Mouse (Mus musculus): ENCODE data around the gene Rab36. TPM values are rescaled to one million over a fixed set of nuclear protein-coding genes. Genes with fewer than 3 reads are reported as not detected.

The Rab36 gene
- polyA plus RNA-seq, 1 experiment from 2014 or later: 14.4 TPM

DNA sequence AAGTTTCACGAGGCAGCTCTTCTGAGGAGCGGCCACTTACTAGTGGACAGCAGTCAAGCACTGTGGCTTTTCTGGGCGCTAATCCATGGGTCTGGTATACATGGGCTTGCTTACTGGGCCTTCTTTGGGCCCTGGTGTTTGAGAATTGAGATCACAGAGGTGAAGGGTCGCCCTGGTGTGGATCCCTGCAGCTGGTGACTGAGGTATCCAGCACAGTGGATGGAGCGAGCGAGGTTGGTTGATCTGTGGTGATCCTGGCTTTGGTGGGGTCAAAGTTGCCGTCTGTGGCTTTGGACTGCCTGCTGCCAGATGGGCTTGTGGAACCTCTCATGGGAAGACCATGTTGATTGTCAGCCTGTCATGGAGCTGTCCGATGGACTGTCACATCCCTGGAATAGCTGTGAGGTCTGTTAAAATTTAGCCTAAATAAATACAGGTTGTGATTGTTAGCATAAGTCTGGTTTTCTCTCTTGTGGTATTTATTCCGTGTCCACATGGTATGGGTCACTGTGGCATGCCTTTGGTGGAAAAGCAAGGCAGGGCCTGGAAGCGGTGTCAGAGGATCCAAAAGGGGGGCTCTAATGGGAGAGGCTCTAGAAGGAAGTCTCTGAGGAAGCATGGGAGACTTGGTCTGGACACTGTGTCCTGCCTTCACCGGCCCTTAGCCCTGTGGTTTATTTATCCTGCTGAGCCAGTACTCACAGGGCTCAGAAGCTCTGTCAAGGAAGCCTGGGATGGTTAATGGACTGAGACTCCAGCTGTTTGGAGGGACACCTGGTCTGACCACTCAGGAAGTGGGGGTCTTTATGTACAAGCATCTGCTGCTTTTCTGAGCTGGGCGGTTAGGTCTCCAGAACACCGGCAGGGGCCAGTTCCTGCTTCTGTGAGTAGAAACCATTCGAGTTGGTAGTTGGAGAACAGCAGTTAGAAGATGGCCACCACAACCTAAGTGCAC, 41.6 kb downstream of the Rab36 start:
- H3K9ac ChIP-seq: no peak overlapping the region
- no peak overlapping the region for H3K4me3 ChIP-seq
- no peak overlapping the region for H3K27ac ChIP-seq
- no peaks in the 10 kb centered on the region for H3K9me3 ChIP-seq
- no peak for ATAC-seq (ENCODE audit: low FRiP score)
- H3K27me3 ChIP-seq: no peaks in the 10 kb centered on the region
- H3K4me2 ChIP-seq: no peak overlapping the region
- H3K4me1 ChIP-seq (replicated peaks): peaks cover 48% of the 10 kb centered on the region
- H3K36me3 ChIP-seq: no peaks in the 10 kb centered on the region
- WGBS: 82% methylated on average over 14 of the region's 14 CpGs

DNA sequence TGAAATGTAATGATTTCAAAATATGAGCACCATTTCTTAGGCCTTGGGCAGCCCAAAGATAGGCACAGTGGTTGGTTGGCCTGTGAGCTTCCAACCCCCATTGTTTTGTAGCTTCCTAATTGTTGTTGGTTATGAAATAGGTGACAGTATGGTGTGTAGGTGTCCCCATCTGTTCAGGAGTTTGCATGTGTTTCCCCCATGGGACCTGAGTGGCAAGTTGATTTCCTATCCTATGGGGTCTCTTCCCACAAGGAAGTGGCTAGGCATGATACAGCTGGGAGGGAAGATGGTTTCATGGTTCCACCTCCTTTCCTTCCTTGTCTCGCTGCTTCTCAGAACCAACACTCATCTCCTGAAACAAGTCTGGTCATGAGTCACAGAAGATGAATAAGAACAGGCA, 48.5 kb downstream of the Rab36 start:
- Histone ChIP-seq H3K9ac (no peak overlapping the region), H3K4me3 (no peak overlapping the region), H3K9me3 (no peaks in the 10 kb centered on the region), H3K36me3 (peaks cover 9% of the 10 kb centered on the region; the same call in 1 of the 2 replicates), H3K4me1 (replicated peaks) (peaks cover 4% of the 10 kb centered on the region; the same call in 1 of the 2 replicates), H3K4me2 (no peak overlapping the region), H3K27me3 (no peaks in the 10 kb centered on the region), H3K27ac (no peak overlapping the region)
- 88% methylated on average over 1 of the region's 1 CpGs for WGBS
- no peak for ATAC-seq (ENCODE audit: low FRiP score)

DNA sequence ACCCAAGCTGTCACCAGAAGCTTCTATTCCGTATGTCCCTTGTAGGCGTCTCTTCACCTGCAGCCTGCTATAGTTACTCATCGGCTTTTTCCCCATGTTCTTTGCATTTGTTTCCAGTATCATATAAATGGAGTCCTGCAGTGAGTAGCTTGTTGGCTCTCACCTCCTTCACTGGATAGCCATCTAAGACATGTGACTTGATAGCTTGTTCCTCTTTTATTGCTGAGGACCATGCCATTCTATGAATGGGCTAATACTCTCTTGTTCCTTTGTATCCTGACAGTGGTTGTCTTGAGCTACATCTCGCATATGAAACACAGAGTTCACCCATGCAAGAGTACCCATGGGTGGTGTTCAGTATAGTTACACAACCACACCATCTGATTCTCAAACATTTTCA, 51.6 kb downstream of the Rab36 start:
- H3K36me3 ChIP-seq: peaks cover 9% of the 10 kb centered on the region; the same call in 1 of the 2 replicates
- peaks cover 24% of the 10 kb centered on the region for H3K4me1 ChIP-seq (replicated peaks)
- no peak overlapping the region for H3K4me2 ChIP-seq
- H3K27me3 ChIP-seq: no peaks in the 10 kb centered on the region
- H3K27ac ChIP-seq: no peak overlapping the region
- 90% methylated on average over 4 of the region's 4 CpGs for WGBS
- H3K9ac ChIP-seq: no peak overlapping the region
- no peak overlapping the region for H3K4me3 ChIP-seq
- no peaks in the 10 kb centered on the region for H3K9me3 ChIP-seq
- no peak for ATAC-seq (ENCODE audit: low FRiP score)

DNA sequence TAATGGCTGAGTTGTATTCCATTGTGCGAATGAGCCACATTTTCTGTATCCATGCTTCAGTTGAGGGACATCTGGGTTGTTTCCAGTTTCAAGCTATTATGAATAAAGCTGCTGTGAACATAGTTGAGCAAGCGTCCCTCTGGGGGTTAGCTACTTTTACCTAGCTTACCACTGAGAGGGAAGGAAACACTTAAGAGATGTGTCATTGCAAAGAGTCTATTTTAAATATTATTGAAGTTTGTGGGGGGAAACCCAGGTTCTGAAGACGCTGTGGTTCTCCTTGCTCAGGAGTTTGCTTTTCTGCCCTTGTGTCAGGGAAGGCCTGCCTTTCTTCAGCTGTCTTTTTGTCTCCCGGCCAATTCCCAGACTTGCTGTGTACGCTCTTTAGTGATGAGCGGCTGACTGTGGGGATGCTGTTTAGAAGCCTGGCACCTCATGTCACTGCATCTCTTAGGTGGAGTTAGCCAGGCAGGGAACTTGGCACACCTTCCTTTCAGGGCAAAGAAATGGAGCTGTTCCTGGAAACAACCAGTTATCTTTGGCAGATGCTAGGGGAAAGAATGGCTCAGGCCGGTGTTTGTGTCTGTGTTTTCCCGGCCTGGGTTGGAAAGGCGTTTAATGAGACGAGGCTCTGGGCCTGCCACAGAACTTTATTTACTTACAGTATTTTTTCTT, 54.8 kb downstream of the Rab36 start:
- peak overlapping the region; percentile 44; the same call in 1 of the 2 replicates for H3K27ac ChIP-seq
- H3K4me2 ChIP-seq: no peak overlapping the region
- H3K27me3 ChIP-seq: no peaks in the 10 kb centered on the region
- no peak overlapping the region for H3K9ac ChIP-seq
- WGBS: 69% methylated on average over 10 of the region's 10 CpGs
- ATAC-seq (ENCODE audit: low FRiP score): no peak
- H3K9me3 ChIP-seq: no peaks in the 10 kb centered on the region
- H3K36me3 ChIP-seq: no peaks in the 10 kb centered on the region
- H3K4me1 ChIP-seq (replicated peaks): peaks cover 38% of the 10 kb centered on the region
- no peak overlapping the region for H3K4me3 ChIP-seq

DNA sequence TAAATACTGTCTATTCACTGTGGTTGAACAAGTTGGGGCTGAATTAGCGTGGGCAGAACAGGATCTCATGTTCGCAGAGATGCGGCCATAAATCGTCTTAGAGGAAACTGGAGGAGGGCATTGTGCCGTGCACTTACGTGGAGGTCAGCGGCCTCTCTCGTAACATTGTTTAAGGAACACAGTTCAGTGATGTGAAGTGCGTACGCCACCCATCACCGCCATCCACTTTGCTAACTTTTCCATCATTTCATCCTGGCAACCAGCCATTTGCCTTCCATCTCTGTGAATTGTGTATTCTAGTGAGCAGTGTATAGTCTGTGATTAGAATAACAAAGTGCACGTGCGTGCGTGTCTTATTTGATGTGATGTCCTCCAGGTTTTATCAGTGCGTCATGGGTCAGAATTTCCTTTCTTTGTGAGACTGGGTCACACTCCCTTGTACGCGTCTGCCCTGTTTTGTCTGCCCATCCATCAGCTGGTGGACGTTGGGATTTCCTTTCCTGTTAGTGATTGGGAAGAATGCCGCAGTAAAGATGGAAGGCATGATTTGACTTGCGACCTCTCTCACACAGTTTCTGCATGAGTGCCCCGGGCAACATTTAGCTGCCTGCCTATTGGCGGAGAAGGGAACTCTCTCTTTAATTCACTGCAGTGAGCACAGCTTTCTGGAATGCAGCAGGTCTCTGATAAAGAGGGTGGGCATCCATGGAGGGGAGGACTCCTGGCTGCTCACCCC, 56.6 kb downstream of the Rab36 start:
- Histone ChIP-seq H3K27ac (no peak overlapping the region; the same call in 1 of the 2 replicates), H3K9me3 (no peaks in the 10 kb centered on the region), H3K27me3 (no peaks in the 10 kb centered on the region), H3K4me1 (replicated peaks) (peaks cover 49% of the 10 kb centered on the region), H3K4me3 (no peak overlapping the region), H3K9ac (no peak overlapping the region), H3K4me2 (0 out of 2 replicates have a peak overlapping the region, but pooled peaks have one; percentile 0), H3K36me3 (no peaks in the 10 kb centered on the region)
- 19% methylated on average over 22 of the region's 22 CpGs for WGBS
- peak; percentile 49 for ATAC-seq (ENCODE audit: low FRiP score)

DNA sequence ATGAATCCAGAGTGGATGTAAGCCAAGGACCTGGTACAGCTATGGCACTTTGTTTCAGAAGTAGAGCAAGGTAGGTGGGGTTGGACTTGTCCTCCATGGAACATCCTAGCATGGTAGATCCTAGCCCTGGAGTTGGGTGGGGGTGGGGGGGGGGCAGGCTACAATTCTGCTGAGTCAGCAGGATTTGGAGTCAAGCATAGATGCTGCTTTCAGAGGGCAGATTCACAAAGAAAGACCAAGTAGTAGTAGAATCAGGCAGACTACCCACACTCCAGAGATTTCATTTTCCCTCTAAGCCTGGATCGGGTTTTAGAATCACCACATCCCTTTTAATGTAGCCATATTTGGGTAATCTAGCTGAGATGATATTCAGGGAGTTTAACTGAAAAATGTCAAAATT, 57.5 kb downstream of the Rab36 start:
- Histone ChIP-seq H3K4me2 (no peak overlapping the region), H3K27me3 (no peaks in the 10 kb centered on the region), H3K36me3 (no peaks in the 10 kb centered on the region), H3K4me1 (replicated peaks) (peaks cover 56% of the 10 kb centered on the region), H3K9ac (no peak overlapping the region), H3K4me3 (no peak overlapping the region), H3K27ac (no peak overlapping the region), H3K9me3 (no peaks in the 10 kb centered on the region)
- 97% methylated on average over 1 of the region's 1 CpGs for WGBS
- ATAC-seq (ENCODE audit: low FRiP score): no peak

DNA sequence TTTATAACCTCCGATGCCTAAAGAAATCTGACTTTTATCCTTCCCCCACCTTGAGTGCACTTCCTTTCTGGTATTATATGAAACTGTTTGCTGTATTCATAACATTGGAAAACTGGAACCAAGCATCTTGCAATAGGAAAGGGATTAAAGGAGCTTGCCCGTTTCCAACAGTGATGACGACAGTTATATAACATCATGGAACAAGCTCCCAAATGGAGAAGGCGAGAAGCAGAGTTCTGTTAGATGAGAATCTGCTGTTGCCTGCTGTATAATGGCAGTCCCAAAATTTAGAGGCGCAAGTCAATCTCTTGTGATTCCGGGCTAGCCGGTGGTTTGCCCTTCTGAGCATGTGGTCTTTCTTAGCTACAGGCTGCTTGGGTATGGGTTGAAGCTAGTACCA, 58.4 kb downstream of the Rab36 start:
- ATAC-seq (ENCODE audit: low FRiP score): no peak
- WGBS: 96% methylated on average over 7 of the region's 7 CpGs

DNA sequence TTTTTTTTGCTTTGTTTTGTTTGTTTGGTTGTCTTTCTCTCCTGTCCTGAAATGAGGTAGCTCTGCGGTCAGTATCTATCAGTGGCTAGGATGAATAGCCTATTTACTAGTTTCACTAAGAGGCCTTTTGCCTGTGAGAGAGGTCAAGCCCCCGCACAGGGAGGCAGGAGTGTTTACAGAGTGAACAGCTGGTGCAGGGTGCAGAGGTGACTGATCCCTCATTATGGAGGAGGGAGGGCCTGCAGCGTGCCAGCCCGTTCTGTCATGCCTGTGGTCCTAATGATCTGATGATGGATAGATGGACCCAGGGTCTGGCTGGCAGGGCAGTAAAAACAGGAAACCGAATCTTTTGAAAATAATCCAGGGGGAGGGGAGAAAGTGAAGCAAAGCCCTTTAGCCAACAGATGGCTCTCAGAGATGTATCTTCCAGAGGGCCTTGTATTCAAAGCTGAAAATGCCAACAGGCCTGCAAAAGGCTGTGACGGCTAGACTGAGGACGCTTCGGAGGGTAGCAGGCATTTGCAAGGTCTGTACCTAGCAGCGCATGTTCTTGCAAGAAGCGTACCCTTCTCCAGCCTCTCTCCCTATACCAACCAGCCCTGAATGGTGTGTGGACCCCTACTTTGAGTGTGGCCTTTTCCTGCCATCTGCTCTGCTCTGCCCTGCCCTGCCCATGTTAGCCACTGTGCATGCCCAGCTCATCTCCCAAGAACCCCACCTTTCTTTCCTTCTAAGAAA, 61.8 kb downstream of the Rab36 start:
- H3K9me3 ChIP-seq: no peaks in the 10 kb centered on the region
- no peaks in the 10 kb centered on the region for H3K27me3 ChIP-seq
- H3K36me3 ChIP-seq: no peaks in the 10 kb centered on the region
- H3K4me3 ChIP-seq: no peak overlapping the region
- peak overlapping the region; percentile 66 for H3K27ac ChIP-seq
- peak; percentile 40; the same call in 1 of the 2 replicates for ATAC-seq (ENCODE audit: low FRiP score)
- WGBS: 24% methylated on average over 10 of the region's 10 CpGs
- peaks cover 61% of the 10 kb centered on the region for H3K4me1 ChIP-seq (replicated peaks)
- H3K4me2 ChIP-seq: no peak overlapping the region
- H3K9ac ChIP-seq: no peak overlapping the region

More for the DNA sequence above, 58.4 kb downstream of the Rab36 start:
- no peak overlapping the region for H3K9ac ChIP-seq
- no peaks in the 10 kb centered on the region for H3K9me3 ChIP-seq
- H3K4me2 ChIP-seq: no peak overlapping the region
- H3K27me3 ChIP-seq: no peaks in the 10 kb centered on the region
- H3K36me3 ChIP-seq: no peaks in the 10 kb centered on the region
- H3K27ac ChIP-seq: no peak overlapping the region
- H3K4me1 ChIP-seq (replicated peaks): peaks cover 61% of the 10 kb centered on the region
- no peak overlapping the region for H3K4me3 ChIP-seq

DNA sequence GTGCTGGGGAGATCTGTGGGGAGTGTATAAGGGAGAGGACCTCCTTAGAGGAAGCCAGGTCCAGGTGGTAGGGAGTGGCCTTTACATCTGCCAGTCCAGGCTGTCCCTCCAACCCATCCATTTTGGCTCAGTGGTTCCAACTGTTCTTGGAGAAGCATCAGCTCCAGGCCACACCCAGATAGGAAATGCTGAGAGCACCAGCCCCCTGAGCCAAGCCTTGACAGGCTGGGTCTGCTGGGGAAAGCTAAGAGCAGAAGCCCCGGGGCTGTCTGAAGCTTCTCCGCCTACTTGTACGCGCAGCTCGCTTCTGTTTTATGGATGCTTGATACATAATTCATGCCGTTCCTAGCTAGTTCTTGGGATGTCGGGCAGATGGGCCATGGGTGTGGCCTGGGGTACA, 63.4 kb downstream of the Rab36 start:
- H3K27ac ChIP-seq: peak overlapping the region; percentile 35; the same call in 1 of the 2 replicates

DNA sequence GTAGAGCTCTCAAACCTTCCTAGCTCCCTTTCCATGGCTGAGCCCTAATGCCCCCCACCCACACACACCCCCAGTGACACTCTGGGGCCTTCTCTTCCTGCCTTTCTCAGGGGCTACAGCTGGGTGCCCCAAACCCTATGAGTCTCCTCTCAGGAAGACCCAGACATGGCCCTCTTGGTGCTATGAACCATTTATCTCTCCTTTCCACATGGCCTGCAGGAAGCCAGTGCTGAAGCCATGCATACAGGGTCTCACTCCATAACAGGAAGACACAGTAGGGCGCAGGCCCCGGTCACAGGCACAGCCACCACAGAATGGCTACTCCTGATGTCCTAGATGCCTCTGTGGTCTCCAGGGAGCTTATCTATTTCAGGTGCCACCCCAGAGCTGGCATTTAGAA, 66.6 kb downstream of the Rab36 start:
- H3K9ac ChIP-seq: no peak overlapping the region
- no peak overlapping the region for H3K27ac ChIP-seq
- no peak overlapping the region for H3K4me2 ChIP-seq
- H3K9me3 ChIP-seq: no peaks in the 10 kb centered on the region
- WGBS: 81% methylated on average over 2 of the region's 2 CpGs
- H3K36me3 ChIP-seq: no peaks in the 10 kb centered on the region
- ATAC-seq (ENCODE audit: low FRiP score): no peak
- peaks cover 75% of the 10 kb centered on the region for H3K4me1 ChIP-seq (replicated peaks)
- H3K4me3 ChIP-seq: no peak overlapping the region
- no peaks in the 10 kb centered on the region for H3K27me3 ChIP-seq

More for the DNA sequence above, 63.4 kb downstream of the Rab36 start:
- WGBS: 62% methylated on average over 7 of the region's 7 CpGs
- H3K4me3 ChIP-seq: no peak overlapping the region
- no peak overlapping the region for H3K4me2 ChIP-seq
- no peaks in the 10 kb centered on the region for H3K27me3 ChIP-seq
- no peaks in the 10 kb centered on the region for H3K36me3 ChIP-seq
- ATAC-seq (ENCODE audit: low FRiP score): 0 out of 2 replicates have a peak, but pooled peaks have one; percentile 25
- H3K9ac ChIP-seq: no peak overlapping the region
- no peaks in the 10 kb centered on the region for H3K9me3 ChIP-seq
- H3K4me1 ChIP-seq (replicated peaks): peaks cover 66% of the 10 kb centered on the region
